Mouse (Mus musculus) limb, embryonic 13.5 days (tissue): ENCODE data around the gene Myl10. TPM values are rescaled to one million over a fixed set of nuclear protein-coding genes. Genes with fewer than 3 reads are reported as not detected.
"Not testable (repeated sequence)": the region's sequence is repeated elsewhere in the genome, so short reads cannot be mapped to it uniquely, and the experiment has no call there.

ENCODE experiments used
- ATAC-seq: fragments of 200-750 bp; cut with Nextera tagmentation; 2 replicates; pipeline ENCODE4 v1.8.0; 2017; ENCODE audit warnings: low read depth, moderate number of reproducible peaks, moderate TSS enrichment; ENCODE audit not compliant: low FRiP score
- H3K27ac ChIP-seq: fragments of 300-500 bp; sonication (generic); 2 replicates; pipeline ENCODE4 v1.5.1; 2015; ENCODE audit warnings: inconsistent platforms, mild to moderate bottlenecking, moderate library complexity
- H3K27me3 ChIP-seq: fragments of 300-500 bp; sonication (generic); 2 replicates; pipeline ENCODE4 v1.6.1; 2015; ENCODE audit warnings: mild to moderate bottlenecking, inconsistent platforms
- H3K36me3 ChIP-seq: fragments of 300-500 bp; sonication (generic); 2 replicates; pipeline ENCODE4 v1.6.1; 2015; ENCODE audit warnings: inconsistent platforms, mild to moderate bottlenecking, moderate library complexity
- H3K4me1 ChIP-seq: fragments of 300-500 bp; sonication (generic); 2 replicates; pipeline ENCODE4 v1.6.1; 2015; ENCODE audit warnings: inconsistent platforms
- H3K4me2 ChIP-seq: fragments of 300-500 bp; sonication (generic); replicated peaks from 2 replicates; pipeline ENCODE4 v1.6.1; 2015; ENCODE audit warnings: inconsistent platforms, mild to moderate bottlenecking, moderate library complexity
- H3K4me3 ChIP-seq: fragments of 300-500 bp; sonication (generic); 2 replicates; pipeline ENCODE4 v1.5.1; 2015; ENCODE audit warnings: moderate library complexity, mild to moderate bottlenecking, inconsistent platforms
- H3K9ac ChIP-seq: fragments of 300-500 bp; sonication (generic); 2 replicates; pipeline ENCODE4 v1.6.1; 2015; ENCODE audit warnings: mild to moderate bottlenecking, inconsistent platforms
- H3K9me3 ChIP-seq: fragments of 300-500 bp; sonication (generic); 2 replicates; pipeline ENCODE4 v1.6.1; 2016; ENCODE audit warnings: inconsistent platforms
- WGBS: fragments of 180-500 bp; shearing (Covaris S2); methylation state at CpG from one replicate; pipeline ENCODE4 v1.1.7; 2015; 5-methylcytosine and 5-hydroxymethylcytosine counted together
- polyA plus RNA-seq: library from polyadenylated mRNA; unstranded; fragments of >200 nt; fragmentation: Nextera tagmentation; extraction: Ambion mirVana; gene quantifications from 2 replicates; pipeline ENCODE4 v1.2.1, GENCODE M21; 2015

Myl10 gene
- polyA plus RNA-seq, 1 experiment from 2014 or later, result not detected

- Histone ChIP-seq H3K27me3 (peaks cover 4% of the 10 kb centered on the region; the same call in 1 of the 2 replicates), H3K4me1 (peaks cover 21% of the 10 kb centered on the region), H3K9me3 (no peaks in the 10 kb centered on the region), H3K36me3 (no peaks in the 10 kb centered on the region), H3K27ac (no peak overlapping the region), H3K9ac (no peak overlapping the region), H3K4me2 (no peak overlapping the region), H3K4me3 (no peak overlapping the region)
- no peak for ATAC-seq
- 72% methylated on average over 12 of the region's 12 CpGs for WGBS
Observed at GRCm38 (mm10) chr5:136708116-136708515, 15.2 kb downstream of the Myl10 start.

GRCm38 (mm10) chr5:136710742-136711141, 17.8 kb downstream of the Myl10 start:
- Histone ChIP-seq H3K27me3 (peaks cover 28% of the 10 kb centered on the region), H3K9ac (no peak overlapping the region), H3K4me3 (no peak overlapping the region), H3K4me2 (no peak overlapping the region), H3K9me3 (no peaks in the 10 kb centered on the region), H3K36me3 (no peaks in the 10 kb centered on the region), H3K27ac (peak overlapping the region; percentile 44; the same call in 1 of the 2 replicates), H3K4me1 (peaks cover 22% of the 10 kb centered on the region)
- no peak for ATAC-seq
- 46% methylated on average over 4 of the region's 4 CpGs for WGBS

DNA sequence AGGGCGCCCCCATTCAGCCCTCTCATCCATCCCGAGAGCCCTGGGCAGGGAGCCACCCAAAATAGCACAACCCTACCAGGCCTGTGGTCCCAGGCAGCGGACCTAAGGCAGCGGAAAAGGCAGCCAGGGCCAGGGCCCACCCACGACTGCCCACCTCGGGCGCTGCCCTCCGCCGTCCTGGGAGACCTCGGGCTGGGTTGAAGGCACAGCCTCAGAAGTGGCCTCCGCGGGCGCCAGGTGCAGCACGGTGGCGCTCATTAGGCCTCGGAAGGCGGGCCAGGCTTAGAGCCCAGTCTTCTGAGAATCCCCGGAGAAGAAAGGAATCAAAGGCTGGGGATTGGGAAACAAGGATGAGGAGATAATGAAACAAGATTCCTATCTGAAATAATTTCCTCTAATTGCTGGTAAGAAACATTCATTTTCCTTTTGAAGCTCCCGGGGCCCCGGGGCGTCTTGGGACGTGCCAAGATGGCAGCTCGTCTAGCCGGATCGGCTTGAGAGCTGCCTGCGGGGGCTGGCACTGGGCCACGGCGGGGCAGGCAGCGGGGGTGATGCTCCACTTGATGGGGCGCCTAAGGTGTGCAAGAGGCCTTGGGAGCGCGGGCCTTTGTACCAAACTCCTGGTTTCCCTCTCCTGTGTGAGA, 21.4 kb downstream of the Myl10 start:
- no peaks in the 10 kb centered on the region for H3K9me3 ChIP-seq
- no peak overlapping the region; the same call in 1 of the 2 replicates for H3K27ac ChIP-seq
- peaks cover 42% of the 10 kb centered on the region for H3K4me1 ChIP-seq
- H3K4me2 ChIP-seq, result peak overlapping the region; percentile 53
- H3K9ac ChIP-seq, result 0 out of 2 replicates have a peak overlapping the region, but pooled peaks have one; percentile 35
- H3K27me3 ChIP-seq, result peaks cover 27% of the 10 kb centered on the region
- no peak for ATAC-seq
- H3K36me3 ChIP-seq, result no peaks in the 10 kb centered on the region
- WGBS, result 23% methylated on average over 32 of the region's 32 CpGs
- H3K4me3 ChIP-seq, result peak overlapping the region; percentile 16

GRCm38 (mm10) chr5:136714879-136715278, 21.9 kb downstream of the Myl10 start:
- H3K4me3 ChIP-seq, result peak overlapping the region; percentile 16
- H3K4me1 ChIP-seq, result peaks cover 42% of the 10 kb centered on the region
- no peaks in the 10 kb centered on the region for H3K9me3 ChIP-seq
- 25% methylated on average over 11 of the region's 11 CpGs for WGBS
- no peak overlapping the region for H3K27ac ChIP-seq
- ATAC-seq, result no peak
- peak overlapping the region; percentile 53 for H3K4me2 ChIP-seq
- H3K9ac ChIP-seq, result 0 out of 2 replicates have a peak overlapping the region, but pooled peaks have one; percentile 35
- peaks cover 27% of the 10 kb centered on the region for H3K27me3 ChIP-seq
- H3K36me3 ChIP-seq, result no peaks in the 10 kb centered on the region

- Histone ChIP-seq H3K9me3 (no peaks in the 10 kb centered on the region), H3K4me2 (no peak overlapping the region), H3K27ac (no peak overlapping the region), H3K36me3 (no peaks in the 10 kb centered on the region), H3K9ac (no peak overlapping the region), H3K4me3 (no peak overlapping the region), H3K4me1 (peaks cover 35% of the 10 kb centered on the region), H3K27me3 (peaks cover 27% of the 10 kb centered on the region)
- WGBS, result 35% methylated on average over 10 of the region's 10 CpGs
- no peak for ATAC-seq
Observed at GRCm38 (mm10) chr5:136716696-136717572, 24.0 kb downstream of the Myl10 start.

- H3K4me3 ChIP-seq, result no peak overlapping the region
- H3K27ac ChIP-seq, result no peak overlapping the region
- no peaks in the 10 kb centered on the region for H3K36me3 ChIP-seq
- ATAC-seq, result no peak
- 67% methylated on average over 2 of the region's 2 CpGs for WGBS
- no peaks in the 10 kb centered on the region for H3K9me3 ChIP-seq
- peaks cover 27% of the 10 kb centered on the region for H3K27me3 ChIP-seq
- peaks cover 35% of the 10 kb centered on the region for H3K4me1 ChIP-seq
- H3K9ac ChIP-seq, result no peak overlapping the region
- no peak overlapping the region for H3K4me2 ChIP-seq
Observed at GRCm38 (mm10) chr5:136717573-136717854, 24.6 kb downstream of the Myl10 start.

DNA sequence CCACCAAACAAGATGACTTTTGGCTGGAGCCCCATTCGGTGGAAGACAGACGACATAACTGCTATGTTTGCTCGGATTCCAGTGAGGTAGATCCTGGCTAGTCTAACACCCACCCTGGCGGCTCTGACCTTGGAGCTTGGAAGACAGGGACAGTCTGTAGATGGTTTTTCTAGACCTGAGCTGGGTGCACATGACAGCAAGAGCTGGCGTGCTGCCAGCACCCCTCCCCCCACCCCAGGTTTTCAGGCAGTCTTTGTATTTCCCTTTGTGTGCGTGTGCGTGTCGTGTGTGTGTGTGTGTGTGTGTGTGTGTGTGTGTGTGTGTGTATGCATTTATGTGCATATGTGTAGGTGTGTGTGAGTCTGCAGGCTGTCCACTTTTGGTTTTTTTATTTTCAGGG, 25.7 kb downstream of the Myl10 start:
- H3K9ac ChIP-seq, result no peak overlapping the region
- no peak for ATAC-seq
- no peak overlapping the region for H3K4me2 ChIP-seq
- H3K27me3 ChIP-seq, result peaks cover 22% of the 10 kb centered on the region
- no peaks in the 10 kb centered on the region for H3K9me3 ChIP-seq
- WGBS, result 59% methylated on average over 8 of the region's 8 CpGs
- no peak overlapping the region for H3K4me3 ChIP-seq
- H3K36me3 ChIP-seq, result no peaks in the 10 kb centered on the region
- no peak overlapping the region for H3K27ac ChIP-seq
- H3K4me1 ChIP-seq, result peaks cover 35% of the 10 kb centered on the region

DNA sequence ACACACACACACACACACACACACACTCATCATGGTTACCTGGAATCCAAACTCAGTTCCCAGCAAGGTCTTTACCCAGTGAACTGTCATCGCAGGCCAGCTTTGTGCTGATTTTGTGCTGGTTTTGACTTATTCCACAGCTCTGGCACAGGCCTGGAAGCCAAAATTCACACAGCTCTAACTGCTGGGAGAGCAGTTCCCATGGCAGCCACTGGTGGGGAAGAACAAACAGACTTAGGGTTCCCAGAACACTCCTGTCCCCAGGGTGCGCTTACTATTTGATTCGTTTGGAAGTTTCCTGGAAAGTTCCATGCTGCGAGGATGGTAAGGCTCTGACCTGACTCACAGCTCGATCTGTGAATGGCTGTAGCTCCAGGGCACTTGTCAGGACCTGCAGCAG, 28.6 kb downstream of the Myl10 start:
- H3K27ac ChIP-seq, result no peak overlapping the region

GRCm38 (mm10) chr5:136726271-136726670, 33.3 kb downstream of the Myl10 start:
- H3K27me3 ChIP-seq, H3K4me1 ChIP-seq, H3K4me3 ChIP-seq, ATAC-seq, H3K9ac ChIP-seq, H3K27ac ChIP-seq, H3K36me3 ChIP-seq, H3K4me2 ChIP-seq, H3K9me3 ChIP-seq: not testable (repeated sequence)
- 91% methylated on average over 5 of the region's 5 CpGs for WGBS

More for the DNA sequence above, 28.6 kb downstream of the Myl10 start:
- 71% methylated on average over 5 of the region's 5 CpGs for WGBS
- H3K4me3 ChIP-seq, result no peak overlapping the region
- ATAC-seq, result no peak
- H3K36me3 ChIP-seq, result no peaks in the 10 kb centered on the region
- no peaks in the 10 kb centered on the region; the same call in 1 of the 2 replicates for H3K27me3 ChIP-seq
- peaks cover 23% of the 10 kb centered on the region for H3K4me1 ChIP-seq
- H3K9me3 ChIP-seq, result no peaks in the 10 kb centered on the region
- H3K4me2 ChIP-seq, result no peak overlapping the region
- H3K9ac ChIP-seq, result no peak overlapping the region

- no peak overlapping the region for H3K4me3 ChIP-seq
- no peaks in the 10 kb centered on the region for H3K9me3 ChIP-seq
- WGBS, result 26% methylated on average over 6 of the region's 6 CpGs
- H3K4me1 ChIP-seq, result peaks cover 12% of the 10 kb centered on the region
- H3K27me3 ChIP-seq, result no peaks in the 10 kb centered on the region; the same call in 1 of the 2 replicates
- H3K36me3 ChIP-seq, result peaks cover 30% of the 10 kb centered on the region
- H3K9ac ChIP-seq, result no peak overlapping the region
- H3K27ac ChIP-seq, result peak overlapping the region; percentile 63; the same call in 1 of the 2 replicates
- peak; percentile 80 for ATAC-seq
- H3K4me2 ChIP-seq, result no peak overlapping the region
Observed at GRCm38 (mm10) chr5:136738918-136739317, 46.0 kb downstream of the Myl10 start.

GRCm38 (mm10) chr5:136746596-136746995, 53.6 kb downstream of the Myl10 start:
- no peak for ATAC-seq
- Histone ChIP-seq H3K4me1 (no peaks in the 10 kb centered on the region), H3K4me2 (no peak overlapping the region), H3K36me3 (peaks cover 99% of the 10 kb centered on the region), H3K9me3 (peaks cover 40% of the 10 kb centered on the region), H3K9ac (no peak overlapping the region), H3K27ac (no peak overlapping the region), H3K4me3 (no peak overlapping the region), H3K27me3 (no peaks in the 10 kb centered on the region)
- WGBS, result 73% methylated on average over 9 of the region's 9 CpGs
